Mouse (Mus musculus): ENCODE results near the gene Gpr18. TPM values are rescaled to one million over a fixed set of nuclear protein-coding genes. Genes with fewer than 3 reads are reported as not detected.

Gene Gpr18
- total RNA-seq, 4 experiments from 2014 or later = 0.22 to 0.52 (median 0.45) TPM

GRCm38 (mm10) chr14:121949436-121949835, 33.9 kb upstream of the Gpr18 start:
- DNase-seq = no peak

GRCm38 (mm10) chr14:121947966-121948365, 32.4 kb upstream of the Gpr18 start:
- no peak for DNase-seq

- DNase-seq = no peak
Measured at GRCm38 (mm10) chr14:121947201-121947760, 31.7 kb upstream of the Gpr18 start.

DNA sequence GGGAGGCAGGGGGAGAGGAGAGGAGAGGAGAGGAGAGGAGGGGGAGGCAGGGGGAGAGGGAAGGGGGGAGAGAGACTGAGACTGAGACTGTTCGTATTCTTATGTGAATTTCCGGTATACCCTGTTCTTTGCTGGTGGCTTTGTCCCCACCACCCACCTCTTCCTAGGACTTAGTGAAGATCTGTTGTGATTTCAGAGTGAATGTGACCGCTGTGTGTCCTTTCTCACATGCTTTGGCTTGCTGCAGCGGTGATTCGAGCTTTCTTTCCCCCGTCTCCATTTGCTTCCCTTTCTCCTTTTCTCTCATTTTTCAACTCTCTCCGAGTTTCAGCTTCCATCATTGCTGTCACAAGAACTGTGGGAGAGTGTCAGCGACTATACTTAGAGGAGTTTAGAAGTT, 31.1 kb upstream of the Gpr18 start:
- DNase-seq = no peak

DNA sequence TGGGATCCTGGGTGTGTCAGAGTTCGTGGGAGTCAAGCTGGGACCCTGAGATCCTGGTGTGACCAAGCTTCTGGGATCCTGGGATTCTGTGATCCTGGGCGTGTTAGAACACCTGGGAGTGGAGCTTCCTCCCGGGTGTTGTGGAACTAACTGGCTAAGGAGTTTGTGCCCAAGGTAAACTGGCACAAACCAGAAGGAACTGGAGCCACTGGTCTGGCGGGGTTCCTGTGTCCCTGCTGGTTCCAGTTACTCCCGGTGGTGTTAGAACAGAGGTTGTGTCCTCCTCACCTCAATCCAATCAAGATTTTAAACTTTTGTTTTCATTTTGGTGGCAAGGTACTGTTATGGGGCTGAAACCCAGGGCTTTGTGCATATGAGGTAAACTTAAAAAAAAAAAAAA, 30.6 kb upstream of the Gpr18 start:
- DNase-seq = no peak

- DNase-seq = no peak
Measured at GRCm38 (mm10) chr14:121939582-121939981, 24.0 kb upstream of the Gpr18 start.

DNA sequence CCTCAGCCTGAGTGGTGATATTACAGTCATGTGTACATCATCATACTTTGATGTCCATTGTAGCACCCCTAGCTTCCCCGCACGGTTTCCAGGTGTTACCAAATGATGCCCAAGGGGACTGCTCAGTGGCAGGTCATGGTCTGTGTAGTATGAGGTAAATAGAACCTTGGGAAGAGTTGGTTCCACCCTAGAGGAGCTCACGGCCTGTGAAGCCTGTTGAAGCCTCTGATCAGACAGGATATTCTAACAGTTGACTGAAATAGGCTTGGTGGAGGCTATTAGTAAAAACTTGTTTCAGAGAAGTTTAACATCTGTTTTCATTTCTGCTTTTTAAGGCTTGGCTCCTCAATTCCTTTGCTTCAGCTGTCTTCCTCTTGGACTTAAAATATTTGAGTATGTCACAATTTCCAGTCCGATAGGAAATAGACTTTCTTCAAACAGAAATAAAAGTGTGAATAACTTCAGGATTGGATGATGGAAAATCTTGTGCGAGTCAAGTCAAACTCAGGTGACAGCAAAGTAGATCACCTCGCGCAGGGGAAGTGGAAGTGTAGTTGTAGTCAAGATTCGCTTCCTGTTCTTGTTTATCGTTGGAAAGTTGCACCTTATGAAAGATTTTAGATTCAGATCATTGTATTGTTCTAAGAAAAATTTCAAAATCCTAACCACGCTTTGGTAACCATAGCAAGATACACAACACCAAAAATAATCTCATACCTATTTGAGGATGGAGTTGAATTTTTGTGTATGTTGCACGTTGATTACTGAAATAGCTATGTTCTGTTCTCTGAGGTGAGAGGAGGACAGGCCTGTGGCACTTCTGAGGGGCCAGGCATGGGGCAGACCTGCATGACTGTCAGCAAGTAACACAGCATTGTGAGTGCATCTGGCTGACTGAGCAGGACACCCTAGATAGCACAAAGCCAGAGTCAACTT, 22.9 kb upstream of the Gpr18 start:
- DNase-seq = no peak

DNA sequence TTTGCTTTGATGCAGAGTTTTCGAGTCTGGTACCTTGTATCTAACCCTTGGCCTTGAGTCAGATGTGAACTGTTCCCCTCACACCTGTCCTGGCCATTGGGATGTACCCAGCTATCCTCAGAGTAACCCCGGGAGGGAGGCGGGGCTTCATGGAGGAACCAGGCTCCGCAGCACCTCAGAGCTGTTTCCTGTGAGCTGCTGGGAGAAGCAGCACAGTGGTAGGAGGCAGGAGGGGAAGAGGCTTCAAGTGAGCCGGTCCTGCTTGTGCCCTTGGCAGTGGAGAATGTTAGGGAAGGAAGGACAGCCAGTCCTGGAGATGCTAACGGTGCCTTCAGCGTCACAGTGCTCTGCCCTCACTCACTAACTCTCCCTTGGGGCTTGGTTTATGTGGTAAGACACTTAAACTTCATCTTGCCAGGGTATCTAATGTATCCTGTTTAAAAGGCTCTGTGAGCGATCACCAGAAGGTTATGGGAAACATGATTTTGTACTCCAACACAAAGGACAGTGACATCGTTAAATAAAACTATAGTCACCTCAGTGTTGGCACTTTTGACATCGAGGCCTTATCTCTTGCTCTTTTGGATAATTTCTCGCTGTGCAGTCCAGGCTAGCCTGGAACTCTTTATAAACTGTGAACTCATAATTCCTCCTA, 22.1 kb upstream of the Gpr18 start:
- DNase-seq = no peak

DNA sequence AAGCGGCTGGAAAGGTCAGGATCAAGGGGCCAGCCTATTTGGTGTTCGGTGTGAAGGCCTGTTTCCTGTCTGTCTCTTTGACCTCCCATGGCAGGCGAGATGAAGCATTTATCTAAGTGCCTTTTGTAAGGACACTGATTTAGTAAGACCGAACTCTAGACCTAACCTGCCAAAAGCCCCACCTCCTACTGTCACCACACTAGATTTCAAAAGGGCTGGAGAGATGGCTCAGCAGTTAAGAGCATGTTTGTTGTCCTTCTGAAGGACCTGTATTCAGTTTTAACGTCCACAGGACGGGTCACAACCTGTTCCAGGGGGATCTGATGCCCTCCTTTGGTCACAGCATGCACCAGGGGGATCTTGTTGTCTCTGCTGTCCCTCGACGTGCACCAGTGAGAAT, 21.3 kb upstream of the Gpr18 start:
- DNase-seq = no peak

DNA sequence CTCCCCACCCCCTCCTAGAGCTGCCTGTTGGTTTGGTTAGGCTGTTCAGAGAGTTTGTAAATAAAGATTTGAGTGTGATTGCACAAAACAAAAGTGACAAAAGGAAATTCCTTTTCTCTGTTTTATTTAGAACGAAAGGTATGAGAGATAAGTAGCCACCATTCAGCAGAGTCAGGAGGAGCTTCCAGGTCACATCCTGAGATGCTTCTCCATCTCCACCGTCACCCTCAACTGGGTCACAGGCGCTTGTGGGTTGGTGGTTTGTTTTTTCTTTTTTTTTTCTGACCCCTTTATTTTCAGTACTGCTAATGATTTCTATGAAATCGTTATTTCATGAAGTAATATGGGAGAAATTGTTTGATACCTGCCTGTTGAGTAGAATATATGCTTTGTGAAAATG, 20.8 kb upstream of the Gpr18 start:
- no peak for DNase-seq

- no peak for DNase-seq
Measured at GRCm38 (mm10) chr14:121934597-121934946, 19.0 kb upstream of the Gpr18 start.

DNA sequence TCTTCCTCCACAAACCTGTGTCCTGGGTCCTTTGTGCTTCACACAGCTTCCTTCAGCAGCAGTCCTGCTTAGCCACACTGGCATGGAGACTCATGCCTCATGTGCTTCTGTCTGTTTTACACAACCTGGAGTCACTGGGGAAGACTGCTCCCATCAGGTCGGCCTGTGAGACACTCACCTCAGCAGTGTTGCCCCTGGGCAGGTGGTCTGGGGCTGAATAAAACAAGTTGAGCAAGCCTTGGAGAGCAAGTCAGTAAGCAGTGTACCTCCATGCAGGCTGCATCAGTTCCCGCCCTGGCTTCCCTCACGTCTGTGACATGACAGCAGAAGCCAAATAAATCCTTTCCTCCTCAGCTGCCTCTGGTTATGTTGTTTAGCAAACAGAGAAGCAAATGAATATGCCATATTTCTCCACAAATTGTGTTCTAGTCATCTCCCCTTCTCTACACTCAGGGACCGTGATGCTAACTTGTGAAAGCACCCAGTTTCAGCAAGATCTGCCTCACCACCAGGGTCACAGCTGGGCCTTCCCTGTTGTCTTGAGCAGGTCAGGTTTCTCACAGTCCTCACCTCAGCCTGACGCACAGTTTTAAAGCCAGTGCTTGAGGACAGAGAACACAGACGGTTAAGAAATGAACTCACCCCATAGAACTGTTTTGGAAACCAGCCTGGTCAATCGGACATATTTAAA, 18.5 kb upstream of the Gpr18 start:
- DNase-seq = no peak

- no peak for DNase-seq
Measured at GRCm38 (mm10) chr14:121932180-121932579, 16.6 kb upstream of the Gpr18 start.

- no peak for DNase-seq
Measured at GRCm38 (mm10) chr14:121931594-121931993, 16.0 kb upstream of the Gpr18 start.

DNA sequence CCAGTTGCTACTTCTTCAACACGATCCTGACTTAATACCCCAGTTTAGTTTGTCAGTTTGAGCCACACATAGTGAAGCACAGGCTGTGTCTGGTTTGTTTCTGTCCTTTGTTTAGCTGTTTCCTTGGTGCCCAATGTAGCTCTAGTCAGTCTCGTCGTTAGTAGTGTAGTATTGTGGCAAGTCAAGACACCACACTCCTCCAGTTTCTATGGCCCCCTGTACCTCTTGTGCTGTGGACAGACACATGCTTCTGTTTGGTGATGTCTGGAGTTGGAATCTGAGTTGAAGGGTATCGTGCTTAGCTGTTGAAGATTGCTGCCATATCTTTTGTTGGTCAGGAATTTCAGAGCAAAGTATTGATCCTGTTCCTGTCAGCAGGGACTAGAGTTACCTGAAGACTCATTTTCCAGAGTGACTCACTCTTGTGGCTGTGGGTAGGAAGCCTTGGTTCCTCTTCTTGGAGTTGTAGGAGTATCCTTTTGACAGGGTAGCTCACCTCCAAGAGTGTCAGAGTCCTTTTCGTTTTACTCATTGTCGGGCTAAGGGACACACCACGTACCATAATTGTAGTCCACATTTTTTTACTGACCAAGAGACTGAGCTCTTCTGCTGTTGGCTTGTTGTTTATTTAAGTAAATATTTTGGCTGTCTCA, 15.3 kb upstream of the Gpr18 start:
- no peak for DNase-seq

GRCm38 (mm10) chr14:121929243-121929951, 13.8 kb upstream of the Gpr18 start:
- DNase-seq = no peak

DNA sequence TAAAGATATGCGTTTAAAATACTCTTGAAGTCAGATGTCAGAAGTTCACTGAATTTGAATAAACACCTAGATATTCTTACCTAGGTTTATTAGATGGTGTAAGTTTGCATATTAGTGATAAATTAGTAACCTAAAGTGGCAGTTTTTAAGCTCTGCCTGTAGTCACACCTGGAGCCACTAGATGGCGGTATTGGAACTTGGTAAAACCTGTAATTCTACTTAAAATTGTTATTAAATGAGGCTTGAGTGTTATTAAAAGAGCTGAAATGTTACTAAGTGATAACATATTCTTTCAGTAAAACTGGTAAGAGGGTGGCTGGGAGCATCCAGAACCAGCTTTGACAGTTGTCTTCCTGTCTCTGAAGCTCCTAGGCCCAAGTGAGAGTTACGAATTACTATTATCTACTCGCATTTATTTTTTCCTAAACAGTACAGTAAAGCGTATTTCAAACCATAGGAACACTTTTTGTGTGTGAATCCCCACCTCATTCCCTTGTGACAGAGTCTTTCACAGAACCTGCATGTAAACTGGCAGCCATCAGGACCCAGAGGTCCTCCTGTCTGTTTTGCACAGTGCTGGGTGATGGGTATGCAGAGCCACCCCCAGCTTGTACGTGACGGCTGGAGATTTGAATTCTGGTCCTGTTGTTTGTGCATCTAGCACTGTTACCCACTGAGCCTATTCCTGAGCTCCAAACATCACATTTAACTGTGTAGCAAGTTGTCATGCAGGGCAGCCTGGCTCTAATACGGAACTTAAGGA, 13.0 kb upstream of the Gpr18 start:
- no peak for DNase-seq

GRCm38 (mm10) chr14:121927451-121927850, 11.9 kb upstream of the Gpr18 start:
- no peak for DNase-seq

- no peak for DNase-seq
Measured at GRCm38 (mm10) chr14:121926901-121927300, 11.3 kb upstream of the Gpr18 start.

- DNase-seq = no peak
Measured at GRCm38 (mm10) chr14:121924876-121925275, 9.3 kb upstream of the Gpr18 start.

GRCm38 (mm10) chr14:121922731-121923130, 7.2 kb upstream of the Gpr18 start:
- no peak for DNase-seq
